ENCODE assay signal across 7 mouse cellular contexts in genomic region chr11:11845044-11845443, GRCm38 (mm10). TPM values are rescaled to one million over a fixed set of nuclear protein-coding genes. Genes with fewer than 3 reads are reported as not detected.
DNase-seq lines count a peak whose midpoint lies in the region; ATAC-seq and TF ChIP-seq lines count a peak whose summit lies in the region.

No protein-coding gene starts in this region.

- H3K4me1 ChIP-seq in liver, embryonic 13.5 days (replicated peaks) = peaks cover 57% of the 10 kb centered on the region
- H3K4me1 ChIP-seq in heart, embryonic 15.5 days (replicated peaks) = peaks cover 38% of the 10 kb centered on the region
- peaks cover 17% of the 10 kb centered on the region for H3K4me1 ChIP-seq in neural tube, embryonic 15.5 days

- H3K27me3 ChIP-seq in liver, embryonic 13.5 days = peaks cover 10% of the 10 kb centered on the region; the same call in 1 of the 2 replicates
- H3K27me3 ChIP-seq in heart, embryonic 15.5 days = no peaks in the 10 kb centered on the region
- no peaks in the 10 kb centered on the region for H3K27me3 ChIP-seq in neural tube, embryonic 15.5 days (replicated peaks)

- intact Hi-C loops in gastrocnemius, adult 2 months (cut with DNase I) = no loop called here

- H3K4me2 ChIP-seq in liver, embryonic 13.5 days = no peak overlapping the region
- H3K4me2 ChIP-seq in heart, embryonic 15.5 days = no peak overlapping the region
- no peak overlapping the region for H3K4me2 ChIP-seq in neural tube, embryonic 15.5 days

- H3K27ac ChIP-seq in liver, embryonic 13.5 days = 0 out of 2 replicates have a peak overlapping the region, but pooled peaks have one; percentile 5
- peak overlapping the region; percentile 97 for H3K27ac ChIP-seq in gastrocnemius, adult 2 months
- H3K27ac ChIP-seq in heart, embryonic 15.5 days = peak overlapping the region; percentile 82
- peak overlapping the region; percentile 15; the same call in 1 of the 2 replicates for H3K27ac ChIP-seq in neural tube, embryonic 15.5 days (replicated peaks)

- DNase-seq in liver, embryonic 13.5 days = no peak
- no peak for DNase-seq in liver
- peak; percentile 84 for DNase-seq in gastrocnemius, adult 2 months
- no peak for DNase-seq in thymus, postnatal 25 days
- no peak for DNase-seq in cerebellum, postnatal 14 days

- H3K36me3 ChIP-seq in liver, embryonic 13.5 days = no peaks in the 10 kb centered on the region
- H3K36me3 ChIP-seq in heart, embryonic 15.5 days = no peaks in the 10 kb centered on the region
- H3K36me3 ChIP-seq in neural tube, embryonic 15.5 days = no peaks in the 10 kb centered on the region

- no peak for ATAC-seq in liver, embryonic 13.5 days (ENCODE audit: low read depth)
- ATAC-seq in heart, embryonic 15.5 days (replicated peaks; ENCODE audit: insufficient number of reproducible peaks, insufficient read depth, low FRiP score, low read depth) = no peak
- no peak for ATAC-seq in neural tube, embryonic 15.5 days (ENCODE audit: low FRiP score)

- no peak overlapping the region for H3K9ac ChIP-seq in liver, embryonic 13.5 days
- no peak overlapping the region for H3K9ac ChIP-seq in heart, embryonic 15.5 days
- H3K9ac ChIP-seq in neural tube, embryonic 15.5 days (replicated peaks) = no peak overlapping the region

- no peaks in the 10 kb centered on the region for H3K9me3 ChIP-seq in liver, embryonic 13.5 days (replicated peaks)
- H3K9me3 ChIP-seq in heart, embryonic 15.5 days (replicated peaks) = no peaks in the 10 kb centered on the region
- no peaks in the 10 kb centered on the region for H3K9me3 ChIP-seq in neural tube, embryonic 15.5 days (replicated peaks)

- 67% methylated on average over 8 of the region's 8 CpGs for WGBS in liver, embryonic 13.5 days (ENCODE audit: insufficient replicate concordance)
- WGBS in heart, embryonic 15.5 days = 77% methylated on average over 8 of the region's 8 CpGs
- 38% methylated on average over 8 of the region's 8 CpGs for WGBS in neural tube, embryonic 15.5 days

- H3K4me3 ChIP-seq in liver, embryonic 13.5 days (replicated peaks) = no peak overlapping the region
- H3K4me3 ChIP-seq in gastrocnemius, adult 2 months = peak overlapping the region; percentile 23; the same call in 1 of the 2 replicates
- H3K4me3 ChIP-seq in heart, embryonic 15.5 days = no peak overlapping the region
- no peak overlapping the region for H3K4me3 ChIP-seq in neural tube, embryonic 15.5 days (replicated peaks)

- TF ChIP-seq CTCF in gastrocnemius, adult 2 months (IDR thresholded peaks at IDR 0.05) = no peak

RNA-seq across cellular contexts. Expression of gene Fignl1, which starts 36.3 kb away (rescaled TPM):
- 107 and 133 TPM in 2 replicates for polyA plus RNA-seq in liver, embryonic 13.5 days (2015; fragmentation: Nextera tagmentation; extraction: Ambion mirVana)
- total RNA-seq in gastrocnemius, adult 2 months (2021) = under 1 TPM in 1 of 2 experiments, not detected in 1; 0.22 TPM
- polyA plus RNA-seq in heart, embryonic 15.5 days (2015; fragmentation: Nextera tagmentation; extraction: Ambion mirVana) = 42.5 and 45.8 TPM in 2 replicates
- polyA plus RNA-seq in neural tube, embryonic 15.5 days (2015; fragmentation: Nextera tagmentation; extraction: Ambion mirVana) = 8.7 and 19.6 TPM in 2 replicates

RNA-seq across cellular contexts. Expression of gene Ddc, which starts 52.9 kb away (rescaled TPM):
- 9.7 and 11.3 TPM in 2 replicates for polyA plus RNA-seq in liver, embryonic 13.5 days (2015; fragmentation: Nextera tagmentation; extraction: Ambion mirVana)
- under 1 TPM; 0.61 to 0.81 TPM for total RNA-seq in gastrocnemius, adult 2 months (2021)
- 92.1 and 115 TPM in 2 replicates for polyA plus RNA-seq in heart, embryonic 15.5 days (2015; fragmentation: Nextera tagmentation; extraction: Ambion mirVana)
- polyA plus RNA-seq in neural tube, embryonic 15.5 days (2015; fragmentation: Nextera tagmentation; extraction: Ambion mirVana) = 4.7 and 5.5 TPM in 2 replicates

Comparison
In these comparisons a context has a peak if more than half of its experiments do, and no peak if none do; other contexts are left out.
1. H3K27ac ChIP-seq: peak in every context shown above with its lines; median percentile 97 in gastrocnemius, adult 2 months; 82 in heart, embryonic 15.5 days; 15 in neural tube, embryonic 15.5 days; 5 in liver, embryonic 13.5 days.